Mouse (Mus musculus): ENCODE measurements around the gene Rfx2. TPM values are rescaled to one million over a fixed set of nuclear protein-coding genes. Genes with fewer than 3 reads are reported as not detected.

The Rfx2 gene
- total RNA-seq, 2 experiments from 2014 or later = 2.0 to 2.8 TPM

GRCm38 (mm10) chr17:56858922-56859321 lies 28.1 kb upstream of the Rfx2 start:
- no peak for DNase-seq
- intact Hi-C loops (cut with DNase I) = loop anchor here (1.0 kb wide), 2 partner anchors 28 to 49 kb away; partner anchors contain the start of gene Rfx2
- Histone ChIP-seq H3K27ac (peak overlapping the region; percentile 51), H3K4me3 (no peak overlapping the region)
- no peak for TF ChIP-seq CTCF (IDR thresholded peaks at IDR 0.05)

- peak overlapping the region; percentile 51; the same call in 1 of the 2 replicates for H3K27ac ChIP-seq
- DNase-seq = peak; percentile 73
- TF ChIP-seq CTCF (IDR thresholded peaks at IDR 0.05) = peak; percentile 95
Observed at GRCm38 (mm10) chr17:56858216-56858615, 27.4 kb upstream of the Rfx2 start.

GRCm38 (mm10) chr17:56855421-56855820 lies 24.6 kb upstream of the Rfx2 start:
- TF ChIP-seq CTCF (IDR thresholded peaks at IDR 0.05) = no peak
- H3K4me3 ChIP-seq = no peak overlapping the region
- DNase-seq = no peak
- no peak overlapping the region for H3K27ac ChIP-seq
- intact Hi-C loops (cut with DNase I) = no loop called here

More at GRCm38 (mm10) chr17:56858216-56858615, 27.4 kb upstream of the Rfx2 start:
- H3K4me3 ChIP-seq = no peak overlapping the region
- intact Hi-C loops (cut with DNase I) = loop anchor here (1.0 kb wide), 2 partner anchors 27 to 48 kb away; partner anchors contain the start of gene Rfx2

GRCm38 (mm10) chr17:56851167-56851566 lies 20.4 kb upstream of the Rfx2 start:
- no peak for TF ChIP-seq CTCF (IDR thresholded peaks at IDR 0.05)
- Histone ChIP-seq H3K27ac (no peak overlapping the region), H3K4me3 (no peak overlapping the region)
- intact Hi-C loops (cut with DNase I) = no loop called here
- no peak for DNase-seq

- no peak for DNase-seq
- no peak for TF ChIP-seq CTCF (IDR thresholded peaks at IDR 0.05)
Observed at GRCm38 (mm10) chr17:56849710-56850109, 18.9 kb upstream of the Rfx2 start.

GRCm38 (mm10) chr17:56848785-56849184 lies 18.0 kb upstream of the Rfx2 start:
- no peak for TF ChIP-seq CTCF (IDR thresholded peaks at IDR 0.05)
- intact Hi-C loops (cut with DNase I) = no loop called here
- Histone ChIP-seq H3K4me3 (no peak overlapping the region), H3K27ac (no peak overlapping the region)
- DNase-seq = no peak

More at GRCm38 (mm10) chr17:56849710-56850109, 18.9 kb upstream of the Rfx2 start:
- Histone ChIP-seq H3K4me3 (no peak overlapping the region), H3K27ac (no peak overlapping the region)
- intact Hi-C loops (cut with DNase I) = no loop called here

- intact Hi-C loops (cut with DNase I) = no loop called here
- DNase-seq = peak; percentile 5
- Histone ChIP-seq H3K27ac (no peak overlapping the region), H3K4me3 (no peak overlapping the region)
- no peak for TF ChIP-seq CTCF (IDR thresholded peaks at IDR 0.05)
Observed at GRCm38 (mm10) chr17:56843678-56844077, 12.9 kb upstream of the Rfx2 start.

- no peak for DNase-seq
- intact Hi-C loops (cut with DNase I) = no loop called here
- no peak for TF ChIP-seq CTCF (IDR thresholded peaks at IDR 0.05)
- H3K27ac ChIP-seq = no peak overlapping the region
- no peak overlapping the region for H3K4me3 ChIP-seq
Observed at GRCm38 (mm10) chr17:56842173-56842572, 11.4 kb upstream of the Rfx2 start.

GRCm38 (mm10) chr17:56840524-56840923 lies 9.7 kb upstream of the Rfx2 start:
- intact Hi-C loops (cut with DNase I) = no loop called here
- H3K4me3 ChIP-seq = no peak overlapping the region
- no peak for TF ChIP-seq CTCF (IDR thresholded peaks at IDR 0.05)
- H3K27ac ChIP-seq = no peak overlapping the region
- DNase-seq = no peak

- no peak overlapping the region for H3K27ac ChIP-seq
- intact Hi-C loops (cut with DNase I) = no loop called here
- H3K4me3 ChIP-seq = no peak overlapping the region
- no peak for TF ChIP-seq CTCF (IDR thresholded peaks at IDR 0.05)
- no peak for DNase-seq
Observed at GRCm38 (mm10) chr17:56836336-56836735, 5.5 kb upstream of the Rfx2 start.

GRCm38 (mm10) chr17:56833381-56833780 lies 2.6 kb upstream of the Rfx2 start:
- TF ChIP-seq CTCF (IDR thresholded peaks at IDR 0.05) = no peak
- Histone ChIP-seq H3K27ac (no peak overlapping the region), H3K4me3 (no peak overlapping the region)
- intact Hi-C loops (cut with DNase I) = loop anchor here (5.0 kb wide), 2 partner anchors 224 to 444 kb away; partner anchors contain the start of genes Crb3, Slc25a23 and Vav1
- no peak for DNase-seq

GRCm38 (mm10) chr17:56832918-56833317 lies 2.1 kb upstream of the Rfx2 start:
- intact Hi-C loops (cut with DNase I) = loop anchor here (5.0 kb wide), 2 partner anchors 224 to 444 kb away; partner anchors contain the start of genes Crb3, Slc25a23 and Vav1
- no peak for DNase-seq
- no peak overlapping the region for H3K27ac ChIP-seq

GRCm38 (mm10) chr17:56831111-56831816 lies 451 bp upstream of the Rfx2 start:
- Histone ChIP-seq H3K4me3 (peak overlapping the region; percentile 90), H3K27ac (peak overlapping the region; percentile 65)
- peak; percentile 56 for TF ChIP-seq CTCF (IDR thresholded peaks at IDR 0.05)
- DNase-seq = peak; percentile 99
- intact Hi-C loops (cut with DNase I) = loop anchor here (1.0 to 5.0 kb wide), 4 partner anchors 20 to 446 kb away; partner anchors contain the start of genes Crb3, Slc25a23 and Vav1

More at GRCm38 (mm10) chr17:56832918-56833317, 2.1 kb upstream of the Rfx2 start:
- TF ChIP-seq CTCF (IDR thresholded peaks at IDR 0.05) = no peak
- no peak overlapping the region for H3K4me3 ChIP-seq

Data from gastrocnemius, adult 2 months (tissue).